Mouse (Mus musculus): ENCODE results near the gene Spice1.

Gene Spice1

GRCm38 (mm10) chr16:44375459-44375858 lies 28.5 kb downstream of the Spice1 start:
- no peak for DNase-seq (ENCODE audit: low read depth)

- no peak for DNase-seq (ENCODE audit: low read depth)
Observed at GRCm38 (mm10) chr16:44380006-44380405, 33.1 kb downstream of the Spice1 start.

- DNase-seq (ENCODE audit: low read depth) = no peak
Observed at GRCm38 (mm10) chr16:44381578-44381977, 34.7 kb downstream of the Spice1 start.

GRCm38 (mm10) chr16:44383549-44383948 lies 36.6 kb downstream of the Spice1 start:
- no peak for DNase-seq (ENCODE audit: low read depth)

GRCm38 (mm10) chr16:44384251-44384650 lies 37.3 kb downstream of the Spice1 start:
- no peak for DNase-seq (ENCODE audit: low read depth)

- peak; percentile 84 for DNase-seq (ENCODE audit: low read depth)
Observed at GRCm38 (mm10) chr16:44391877-44392548, 45.1 kb downstream of the Spice1 start.

GRCm38 (mm10) chr16:44394577-44395243 lies 47.8 kb downstream of the Spice1 start, which contains the start of gene Cfap44:
Gene Cfap44 (plus strand): TSS chr16:44394796.
- no peak for DNase-seq (ENCODE audit: low read depth)

GRCm38 (mm10) chr16:44404933-44405332 lies 58.0 kb downstream of the Spice1 start:
- DNase-seq (ENCODE audit: low read depth) = peak; percentile 33

- no peak for DNase-seq (ENCODE audit: low read depth)
Observed at GRCm38 (mm10) chr16:44407211-44407610, 60.3 kb downstream of the Spice1 start.

- no peak for DNase-seq (ENCODE audit: low read depth)
Observed at GRCm38 (mm10) chr16:44408290-44408689, 61.4 kb downstream of the Spice1 start.

- DNase-seq (ENCODE audit: low read depth) = peak; percentile 50
Observed at GRCm38 (mm10) chr16:44410176-44410575, 63.3 kb downstream of the Spice1 start.

GRCm38 (mm10) chr16:44417596-44417995 lies 70.7 kb downstream of the Spice1 start:
- no peak for DNase-seq (ENCODE audit: low read depth)

GRCm38 (mm10) chr16:44421735-44422134 lies 74.8 kb downstream of the Spice1 start:
- no peak for DNase-seq (ENCODE audit: low read depth)

GRCm38 (mm10) chr16:44423499-44423898 lies 76.6 kb downstream of the Spice1 start:
- no peak for DNase-seq (ENCODE audit: low read depth)

- no peak for DNase-seq (ENCODE audit: low read depth)
Observed at GRCm38 (mm10) chr16:44428456-44428855, 81.5 kb downstream of the Spice1 start.

GRCm38 (mm10) chr16:44430021-44430420 lies 83.1 kb downstream of the Spice1 start:
- DNase-seq (ENCODE audit: low read depth) = no peak

GRCm38 (mm10) chr16:44434931-44435330 lies 88.0 kb downstream of the Spice1 start:
- DNase-seq (ENCODE audit: low read depth) = no peak

- peak; percentile 55 for DNase-seq (ENCODE audit: low read depth)
Observed at GRCm38 (mm10) chr16:44435481-44435880, 88.6 kb downstream of the Spice1 start.

Data from 416B (cell line).